Mouse (Mus musculus) limb, embryonic 10.5 days (tissue): Measurements from ENCODE around the gene Psmf1. TPM values are rescaled to one million over a fixed set of nuclear protein-coding genes. Genes with fewer than 3 reads are reported as not detected.

Experiments
- DNase-seq: peaks from one replicate; pipeline ENCODE4 v3.0.0-alpha.2; 2017; ENCODE audit warnings: low spot score
- H3K27ac ChIP-seq: fragments of 300-500 bp; sonication (generic); 2 replicates; pipeline ENCODE4 v1.5.1; 2016; ENCODE audit warnings: mild to moderate bottlenecking
- H3K27me3 ChIP-seq: fragments of 300-500 bp; sonication (generic); 2 replicates; pipeline ENCODE4 v1.6.1; 2016; ENCODE audit warnings: low read depth, mild to moderate bottlenecking; ENCODE audit not compliant: poor library complexity, severe bottlenecking
- H3K36me3 ChIP-seq: fragments of 300-500 bp; sonication (generic); 2 replicates; pipeline ENCODE4 v1.6.1; 2016; ENCODE audit warnings: mild to moderate bottlenecking, moderate library complexity
- H3K4me1 ChIP-seq: fragments of 300-500 bp; sonication (generic); 2 replicates; pipeline ENCODE4 v1.6.1; 2016
- H3K4me3 ChIP-seq: fragments of 300-500 bp; sonication (generic); 2 replicates; pipeline ENCODE4 v1.5.1; 2016; ENCODE audit warnings: mild to moderate bottlenecking, moderate library complexity
- H3K9me3 ChIP-seq: fragments of 300-500 bp; sonication (generic); replicated peaks from 2 replicates; pipeline ENCODE4 v1.6.1; 2016; ENCODE audit warnings: mild to moderate bottlenecking
- WGBS: fragments of 180-500 bp; shearing (Covaris S2); methylation state at CpG from one replicate; pipeline ENCODE4 v1.1.7; 2016; 5-methylcytosine and 5-hydroxymethylcytosine counted together
- polyA plus RNA-seq: library from polyadenylated mRNA; unstranded; fragments of >200 nt; fragmentation: Nextera tagmentation; extraction: Ambion mirVana; gene quantifications from 2 replicates; pipeline ENCODE4 v1.2.1, GENCODE M21; 2016

Psmf1 gene
- polyA plus RNA-seq, result 60.6 and 60.8 TPM in 2 replicates

- Histone ChIP-seq H3K27ac (no peak within 1 kb of the TSS), H3K9me3 (no peaks in the 10 kb centered on the region), H3K4me3 (no peak within 1 kb of the TSS), H3K4me1 (peaks cover 31% of the 10 kb centered on the region), H3K27me3 (peaks cover 6% of the 10 kb centered on the region), H3K36me3 (peaks cover 2% of the 10 kb centered on the region; the same call in 1 of the 2 replicates)
- DNase-seq, result no peak
These were observed at the start of gene Psmf1 for GRCm38 (mm10) chr2:151743845-151744244. Psmf1 (minus strand) TSS chr2:151744186.

- H3K36me3 ChIP-seq, result no peaks in the 10 kb centered on the region
- 38% methylated on average over 5 of the region's 5 CpGs for WGBS
- H3K4me1 ChIP-seq, result peaks cover 45% of the 10 kb centered on the region
- peak; percentile 63 for DNase-seq
- H3K27me3 ChIP-seq, result peaks cover 15% of the 10 kb centered on the region; the same call in 1 of the 2 replicates
- peak overlapping the region; percentile 14; the same call in 1 of the 2 replicates for H3K27ac ChIP-seq
- no peaks in the 10 kb centered on the region for H3K9me3 ChIP-seq
- H3K4me3 ChIP-seq, result no peak overlapping the region
These were observed 47.2 kb upstream of the Psmf1 start for GRCm38 (mm10) chr2:151791156-151791555.

GRCm38 (mm10) chr2:151790169-151790568 is 46.2 kb upstream of the Psmf1 start:
- Histone ChIP-seq H3K9me3 (no peaks in the 10 kb centered on the region), H3K4me3 (no peak overlapping the region), H3K4me1 (peaks cover 45% of the 10 kb centered on the region), H3K36me3 (no peaks in the 10 kb centered on the region), H3K27ac (0 out of 2 replicates have a peak overlapping the region, but pooled peaks have one; percentile 27), H3K27me3 (peaks cover 15% of the 10 kb centered on the region; the same call in 1 of the 2 replicates)
- peak; percentile 81 for DNase-seq
- WGBS, result 17% methylated on average over 7 of the region's 7 CpGs

- peaks cover 15% of the 10 kb centered on the region; the same call in 1 of the 2 replicates for H3K27me3 ChIP-seq
- H3K9me3 ChIP-seq, result no peaks in the 10 kb centered on the region
- 73% methylated on average over 7 of the region's 7 CpGs for WGBS
- H3K36me3 ChIP-seq, result no peaks in the 10 kb centered on the region
- H3K4me3 ChIP-seq, result no peak overlapping the region
- peaks cover 45% of the 10 kb centered on the region for H3K4me1 ChIP-seq
- DNase-seq, result no peak
- H3K27ac ChIP-seq, result no peak overlapping the region; the same call in 1 of the 2 replicates
These were observed 44.4 kb upstream of the Psmf1 start for GRCm38 (mm10) chr2:151788221-151788977.

GRCm38 (mm10) chr2:151783493-151783892 is 39.5 kb upstream of the Psmf1 start:
- H3K27me3 ChIP-seq, result peaks cover 1% of the 10 kb centered on the region; the same call in 1 of the 2 replicates
- DNase-seq, result no peak
- WGBS, result 97% methylated on average over 2 of the region's 2 CpGs
- no peak overlapping the region for H3K4me3 ChIP-seq
- peaks cover 9% of the 10 kb centered on the region for H3K4me1 ChIP-seq
- no peaks in the 10 kb centered on the region for H3K36me3 ChIP-seq
- no peaks in the 10 kb centered on the region for H3K9me3 ChIP-seq
- no peak overlapping the region for H3K27ac ChIP-seq

GRCm38 (mm10) chr2:151777366-151777765 is 33.4 kb upstream of the Psmf1 start:
- no peak overlapping the region for H3K27ac ChIP-seq
- DNase-seq, result no peak

GRCm38 (mm10) chr2:151773476-151773875 is 29.5 kb upstream of the Psmf1 start:
- H3K4me1 ChIP-seq, result peaks cover 17% of the 10 kb centered on the region
- no peaks in the 10 kb centered on the region for H3K9me3 ChIP-seq
- no peak overlapping the region for H3K27ac ChIP-seq
- no peaks in the 10 kb centered on the region for H3K36me3 ChIP-seq
- WGBS, result 93% methylated on average over 8 of the region's 8 CpGs
- no peaks in the 10 kb centered on the region for H3K27me3 ChIP-seq
- no peak overlapping the region for H3K4me3 ChIP-seq
- no peak for DNase-seq

More at GRCm38 (mm10) chr2:151777366-151777765, 33.4 kb upstream of the Psmf1 start:
- WGBS, result 95% methylated on average over 3 of the region's 3 CpGs
- Histone ChIP-seq H3K36me3 (no peaks in the 10 kb centered on the region), H3K4me3 (no peak overlapping the region), H3K4me1 (peaks cover 22% of the 10 kb centered on the region), H3K27me3 (no peaks in the 10 kb centered on the region), H3K9me3 (no peaks in the 10 kb centered on the region)

GRCm38 (mm10) chr2:151772169-151772568 is 28.2 kb upstream of the Psmf1 start:
- no peak for DNase-seq
- no peaks in the 10 kb centered on the region for H3K36me3 ChIP-seq
- H3K27me3 ChIP-seq, result no peaks in the 10 kb centered on the region
- H3K4me3 ChIP-seq, result no peak overlapping the region
- peaks cover 14% of the 10 kb centered on the region for H3K4me1 ChIP-seq
- 85% methylated on average over 4 of the region's 4 CpGs for WGBS
- H3K27ac ChIP-seq, result no peak overlapping the region
- no peaks in the 10 kb centered on the region for H3K9me3 ChIP-seq

GRCm38 (mm10) chr2:151764557-151764956 is 20.6 kb upstream of the Psmf1 start:
- Histone ChIP-seq H3K27ac (peak overlapping the region; percentile 15; the same call in 1 of the 2 replicates), H3K4me3 (no peak overlapping the region), H3K9me3 (no peaks in the 10 kb centered on the region), H3K36me3 (no peaks in the 10 kb centered on the region), H3K27me3 (no peaks in the 10 kb centered on the region), H3K4me1 (peaks cover 24% of the 10 kb centered on the region)
- 88% methylated on average over 2 of the region's 2 CpGs for WGBS
- no peak for DNase-seq

GRCm38 (mm10) chr2:151758806-151759353 is 14.9 kb upstream of the Psmf1 start:
- DNase-seq, result peak; percentile 69
- H3K4me3 ChIP-seq, result no peak overlapping the region
- 3% methylated on average over 1 of the region's 1 CpGs for WGBS
- peaks cover 40% of the 10 kb centered on the region for H3K4me1 ChIP-seq
- no peaks in the 10 kb centered on the region for H3K36me3 ChIP-seq
- H3K27ac ChIP-seq, result peak overlapping the region; percentile 78
- H3K27me3 ChIP-seq, result no peaks in the 10 kb centered on the region
- no peaks in the 10 kb centered on the region for H3K9me3 ChIP-seq

GRCm38 (mm10) chr2:151757451-151757850 is 13.5 kb upstream of the Psmf1 start:
- H3K9me3 ChIP-seq, result no peaks in the 10 kb centered on the region
- no peak for DNase-seq
- no peak overlapping the region for H3K4me3 ChIP-seq
- peaks cover 36% of the 10 kb centered on the region for H3K4me1 ChIP-seq
- WGBS, result 48% methylated on average over 5 of the region's 5 CpGs
- peak overlapping the region; percentile 78 for H3K27ac ChIP-seq
- H3K27me3 ChIP-seq, result no peaks in the 10 kb centered on the region
- H3K36me3 ChIP-seq, result no peaks in the 10 kb centered on the region

GRCm38 (mm10) chr2:151756277-151757061 is 12.5 kb upstream of the Psmf1 start:
- H3K27me3 ChIP-seq, result no peaks in the 10 kb centered on the region
- no peaks in the 10 kb centered on the region for H3K9me3 ChIP-seq
- no peaks in the 10 kb centered on the region for H3K36me3 ChIP-seq
- peaks cover 36% of the 10 kb centered on the region for H3K4me1 ChIP-seq
- no peak for DNase-seq
- H3K4me3 ChIP-seq, result no peak overlapping the region
- 54% methylated on average over 9 of the region's 9 CpGs for WGBS
- H3K27ac ChIP-seq, result peak overlapping the region; percentile 78
